Mouse (Mus musculus) thymus, postnatal 10 days (tissue): ENCODE data around the gene Gm48552.

Experiments used
- DNase-seq, 2 experiments: peaks; one replicate each; pipeline ENCODE4 v3.0.0; 2021; ENCODE audit warnings: low spot score in 2 of 2

Gm48552 gene

DNA sequence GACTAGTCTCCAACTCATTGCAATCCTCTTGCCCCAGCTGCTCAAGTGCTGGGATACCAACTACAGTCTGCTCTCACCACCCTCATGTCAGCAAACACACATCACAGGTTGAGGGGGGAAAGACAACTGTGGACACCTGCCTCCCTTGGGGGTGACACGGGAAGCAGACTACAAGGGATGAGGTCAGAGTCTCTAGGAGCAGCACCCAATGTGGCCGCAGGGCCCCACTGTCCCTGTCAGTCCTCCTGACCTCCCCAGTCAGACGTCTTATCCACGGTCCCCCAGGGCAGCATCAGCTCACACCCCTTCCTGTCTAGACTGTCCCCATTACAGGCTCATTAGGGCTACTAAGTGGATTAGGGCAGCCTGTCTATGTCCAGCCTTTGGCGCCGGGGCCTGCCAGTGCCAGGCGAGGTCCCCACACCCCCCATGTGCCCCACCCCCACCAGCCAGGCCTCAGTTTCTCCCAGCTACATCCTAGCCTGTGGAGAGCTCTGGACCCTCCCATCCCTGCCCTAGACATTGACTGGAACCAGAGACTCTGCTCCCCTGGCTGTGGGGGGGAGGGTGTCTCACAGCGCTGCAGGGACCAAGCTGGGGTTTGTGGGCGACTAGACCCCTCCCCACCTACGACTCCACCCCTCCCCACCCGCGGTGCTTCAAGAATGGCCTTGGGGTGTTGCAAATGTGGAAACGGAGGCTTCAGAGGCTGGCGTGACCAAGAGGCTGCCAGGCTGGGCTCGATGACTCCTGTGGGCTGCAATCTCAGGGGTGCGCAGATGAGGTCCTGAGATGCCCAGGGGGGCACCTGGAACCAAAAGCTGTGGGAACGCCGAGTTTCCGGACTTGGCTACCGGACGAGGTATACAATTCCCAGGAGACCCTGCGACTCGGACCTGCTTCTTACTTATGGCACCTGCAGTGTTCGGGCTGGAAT, 18.0 kb downstream of the Gm48552 start:
- no peak for DNase-seq

DNA sequence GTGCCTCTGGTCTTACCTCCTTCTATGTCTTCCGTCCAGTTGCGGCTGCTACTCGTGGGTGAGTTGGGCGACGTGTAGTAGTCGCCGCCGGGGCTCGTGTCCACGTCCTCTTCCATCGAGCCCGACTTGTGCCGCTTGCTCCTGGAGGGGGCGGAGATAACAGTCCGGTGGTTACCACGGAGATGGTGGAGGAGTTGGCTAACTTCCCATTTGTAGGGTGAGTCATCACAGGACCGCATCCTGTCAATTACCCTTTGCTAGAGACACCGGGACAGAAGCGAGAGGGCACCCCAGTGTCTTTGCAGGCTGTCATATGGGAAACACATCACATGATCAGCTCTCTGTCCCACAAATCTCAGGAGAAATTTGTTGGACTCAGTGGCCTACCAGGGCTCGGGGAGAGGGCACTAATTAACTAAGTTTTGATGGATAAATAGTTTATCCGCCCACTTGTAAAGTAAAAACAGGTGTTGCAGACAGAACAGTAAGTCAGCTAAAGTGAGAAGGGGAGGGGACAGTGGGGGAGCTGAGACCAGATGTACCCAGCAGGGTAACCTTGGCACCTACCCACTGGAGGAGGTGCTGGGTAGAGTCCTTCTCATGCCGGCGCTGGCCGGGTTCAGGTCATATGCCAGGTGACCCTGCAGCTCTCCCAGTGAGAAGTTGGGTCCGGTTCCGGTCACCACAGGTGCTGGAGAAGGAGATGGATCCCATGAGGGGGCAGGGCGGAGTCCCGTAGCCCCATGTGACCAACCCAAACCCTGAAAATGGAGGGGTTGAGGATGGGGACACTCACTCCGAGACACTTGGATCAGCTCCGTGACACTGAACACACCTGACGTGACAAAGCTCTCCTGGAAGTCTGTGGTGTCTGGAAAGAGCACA, 19.0 kb downstream of the Gm48552 start:
- DNase-seq, result no peak

DNA sequence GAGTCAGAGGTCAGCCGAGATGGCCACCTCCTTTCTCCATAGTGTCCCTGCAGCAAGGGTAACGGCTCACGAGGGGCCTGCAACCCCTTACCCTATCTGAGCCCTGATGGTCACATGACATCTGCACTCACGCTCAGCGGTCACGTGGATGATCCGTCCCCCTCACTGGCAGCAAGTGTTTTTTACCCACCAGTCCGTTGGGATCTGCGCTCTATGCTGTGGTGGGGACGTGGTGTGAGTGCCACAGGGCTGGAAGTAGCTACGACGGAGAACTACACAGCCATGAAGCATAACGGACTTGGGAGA, 19.6 kb downstream of the Gm48552 start:
- DNase-seq, result no peak

DNA sequence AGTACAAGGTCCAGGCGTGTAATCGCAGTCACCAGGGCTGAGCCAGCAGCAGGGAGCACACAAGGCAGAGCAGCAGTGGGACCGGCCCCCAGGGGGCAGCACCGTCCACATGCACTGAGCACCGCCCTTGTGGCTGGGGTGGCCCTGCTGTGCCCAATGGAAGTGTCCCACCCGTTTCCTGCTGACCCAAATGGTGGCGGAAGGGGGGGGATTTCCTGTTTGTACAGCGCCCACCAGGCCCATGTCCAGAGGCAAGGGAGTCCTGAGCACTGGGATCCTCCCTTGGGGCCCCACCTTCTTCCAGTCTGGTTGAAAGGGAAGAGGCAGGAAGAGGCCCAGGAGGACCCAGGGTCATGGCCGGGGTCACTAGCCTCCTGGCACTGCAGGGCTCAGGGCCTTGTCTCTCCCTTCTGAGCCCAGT, 20.1 kb downstream of the Gm48552 start:
- DNase-seq, result peak in 1 of 2 experiments; percentile 75

DNA sequence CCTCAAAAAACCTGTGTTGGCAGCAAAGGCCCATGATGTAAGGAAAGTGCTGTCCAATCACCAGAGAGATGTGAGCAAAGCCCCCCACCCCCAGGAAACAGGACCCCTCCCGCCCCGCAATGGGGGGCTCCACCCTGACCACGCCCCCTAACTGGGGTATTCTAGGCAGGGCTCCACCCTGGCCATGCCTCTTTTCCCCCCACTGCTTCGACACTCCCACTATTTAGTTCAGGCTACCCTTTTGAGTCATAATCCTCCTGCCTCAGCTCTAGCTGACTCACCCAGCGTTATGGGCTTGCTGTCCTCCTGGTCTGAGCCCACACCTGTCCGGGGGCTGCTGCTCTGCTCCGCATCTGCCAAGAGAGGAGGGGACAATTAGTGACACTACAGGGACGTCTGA, 20.5 kb downstream of the Gm48552 start:
- no peak for DNase-seq

DNA sequence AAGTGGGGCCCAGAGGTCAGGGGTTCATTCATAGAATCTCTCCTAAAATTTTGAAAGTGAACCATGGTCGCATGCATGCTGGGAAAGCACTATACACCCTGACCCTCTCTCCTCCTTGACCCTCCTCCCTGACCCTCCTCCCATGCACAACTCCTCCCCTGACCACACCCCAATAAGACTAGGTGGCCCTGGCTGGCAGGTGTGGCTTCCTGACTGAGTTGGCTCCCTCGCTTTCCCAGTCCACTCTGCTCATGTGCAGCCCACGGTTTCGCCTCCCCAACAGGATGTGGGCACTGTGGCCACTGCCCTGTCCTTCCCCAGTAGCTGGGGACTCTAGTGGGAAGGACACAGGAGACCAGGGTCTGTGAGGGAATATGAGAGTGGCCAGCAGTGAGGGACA, 21.5 kb downstream of the Gm48552 start:
- no peak for DNase-seq

DNA sequence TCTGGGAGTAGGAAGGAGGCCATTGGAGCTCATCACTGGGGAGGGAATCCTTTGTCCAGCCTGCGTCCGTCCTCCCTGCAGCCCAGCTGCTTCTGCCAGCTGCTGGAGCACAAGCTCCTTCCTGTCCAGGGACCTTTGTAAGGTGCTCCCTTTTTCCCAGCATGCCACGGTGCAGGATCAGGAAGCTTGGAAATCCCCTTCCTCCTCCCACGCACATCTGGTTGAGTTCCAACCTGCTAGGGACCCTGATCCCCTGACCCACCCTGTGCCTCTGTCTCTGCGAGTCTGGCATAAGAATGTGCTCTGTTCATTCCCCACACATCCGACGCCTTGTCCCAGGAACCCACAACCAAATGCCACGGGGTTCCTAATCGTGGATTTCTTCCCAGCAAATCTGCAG, 22.2 kb downstream of the Gm48552 start:
- DNase-seq, result no peak

DNA sequence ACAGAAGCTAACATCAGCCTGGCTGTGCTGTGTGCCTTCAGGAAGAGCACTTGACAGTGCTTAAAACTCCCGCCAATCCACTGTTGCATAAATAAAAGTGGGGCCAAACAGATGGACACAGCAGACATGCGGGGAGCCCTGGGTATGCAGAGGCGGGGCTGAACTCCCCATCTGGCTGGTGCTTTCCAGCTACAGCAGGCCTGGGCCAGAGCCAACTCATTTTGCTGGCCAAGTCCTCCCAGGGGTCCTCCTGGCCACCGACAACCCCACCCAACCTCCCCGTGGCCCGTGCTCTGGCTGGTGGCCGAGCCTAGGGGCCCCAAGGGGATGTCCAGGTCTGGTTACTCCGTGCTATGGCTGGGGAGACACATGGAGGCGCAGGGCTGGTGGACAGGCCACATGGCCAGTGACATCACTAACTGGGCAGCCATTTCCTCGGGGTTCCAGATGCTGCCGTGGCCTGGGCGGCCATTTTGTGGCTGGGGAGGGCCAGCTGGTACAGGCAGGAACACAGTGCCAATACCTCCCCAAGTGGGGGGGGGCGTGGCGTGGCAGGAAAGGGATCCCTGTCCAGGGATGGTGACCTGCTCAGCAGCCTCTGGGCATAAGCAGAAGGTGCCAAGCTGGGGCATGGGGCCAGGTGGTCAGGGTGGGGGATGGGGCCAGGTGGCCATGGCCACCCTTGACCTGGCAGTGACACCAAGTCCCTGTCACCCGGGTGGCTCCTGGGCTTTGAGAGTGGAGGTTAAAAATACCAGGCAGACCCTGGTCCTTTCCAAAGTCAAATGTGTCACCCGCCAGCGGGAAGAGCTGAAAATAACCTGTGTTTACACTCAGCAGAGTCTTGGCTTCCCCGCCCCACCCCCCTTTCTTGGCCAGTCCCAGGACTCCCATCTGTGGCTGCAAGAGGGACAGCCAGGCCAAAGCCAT, 22.9 kb downstream of the Gm48552 start:
- no peak for DNase-seq

DNA sequence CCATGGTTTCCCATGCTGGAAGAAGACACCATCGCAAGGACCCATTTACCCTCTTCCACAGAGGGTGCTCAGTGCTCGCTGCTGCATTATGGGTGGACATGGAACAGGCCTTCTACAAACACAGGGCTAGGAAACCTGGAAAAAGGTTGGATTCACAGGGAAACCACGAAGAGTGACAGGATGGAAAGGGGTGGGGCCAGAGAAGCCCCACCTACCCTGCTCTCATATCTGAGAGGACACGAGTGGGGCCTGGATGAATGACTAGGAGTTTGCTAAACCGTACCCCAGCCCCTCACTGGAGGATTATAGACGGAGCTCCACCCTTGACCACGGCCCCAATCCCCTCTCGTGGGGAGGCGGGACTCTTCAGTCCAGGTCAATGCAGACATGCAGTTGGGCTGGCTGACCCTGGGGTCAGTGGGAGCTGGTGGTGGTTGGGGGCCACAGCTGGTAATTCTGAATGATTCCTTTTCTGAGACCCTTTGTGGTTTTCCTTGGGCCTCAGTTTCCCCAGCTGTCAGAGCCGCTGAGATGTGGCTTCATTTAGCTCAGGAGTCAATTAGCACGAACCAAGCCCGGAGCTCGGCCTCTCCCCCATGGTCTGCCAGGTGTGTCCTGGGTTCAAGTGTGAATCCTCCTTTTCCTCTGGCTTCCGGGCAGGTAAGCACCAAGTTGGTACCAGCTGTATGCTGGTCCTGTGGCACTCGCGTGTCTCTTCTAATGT, 23.9 kb downstream of the Gm48552 start:
- no peak for DNase-seq

DNA sequence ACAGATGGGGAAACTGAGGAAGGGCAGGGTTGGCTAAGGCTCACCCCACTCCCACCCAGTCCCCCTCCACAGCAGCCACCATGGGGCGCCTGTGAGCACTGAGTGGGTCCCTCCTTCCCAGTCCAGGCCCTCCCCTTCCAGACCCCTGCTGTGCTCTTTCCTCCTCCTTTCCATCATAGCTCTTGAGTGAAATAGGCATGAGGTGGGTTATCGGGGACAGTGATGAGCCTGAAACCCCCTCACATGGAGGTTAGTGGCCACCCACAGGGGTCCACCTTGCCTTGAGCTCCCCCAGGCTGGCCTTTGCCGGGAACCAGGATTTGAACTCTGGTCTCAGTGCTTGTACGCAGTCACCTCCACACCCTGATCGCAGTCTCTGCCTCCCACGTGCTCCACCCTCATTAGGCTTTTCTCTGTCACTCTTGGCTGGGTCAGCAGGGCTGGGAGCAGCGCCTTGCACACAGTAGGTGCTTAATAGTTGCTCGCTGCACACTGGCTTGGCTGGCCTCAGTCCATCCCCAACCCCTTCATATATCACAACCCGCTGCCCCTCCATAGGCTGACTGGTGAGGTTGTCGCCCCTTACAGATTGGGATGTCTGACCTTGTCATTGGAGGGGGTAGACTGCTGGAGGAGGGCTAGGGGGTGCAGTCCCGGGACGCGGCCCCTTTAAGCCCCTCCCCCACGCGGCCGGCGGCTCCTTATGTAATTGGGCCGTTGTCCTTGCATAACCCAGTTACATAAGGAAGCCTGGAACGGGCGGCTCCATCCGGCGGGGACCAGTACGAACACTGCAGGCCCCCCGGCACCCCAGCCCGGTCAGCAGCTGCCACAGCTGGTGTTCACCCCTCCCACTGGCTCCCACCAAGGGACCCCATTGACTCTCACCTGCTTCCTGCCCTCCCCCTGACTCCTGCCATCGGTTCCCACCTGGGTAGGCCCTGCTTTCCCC, 24.8 kb downstream of the Gm48552 start:
- DNase-seq, result no peak

DNA sequence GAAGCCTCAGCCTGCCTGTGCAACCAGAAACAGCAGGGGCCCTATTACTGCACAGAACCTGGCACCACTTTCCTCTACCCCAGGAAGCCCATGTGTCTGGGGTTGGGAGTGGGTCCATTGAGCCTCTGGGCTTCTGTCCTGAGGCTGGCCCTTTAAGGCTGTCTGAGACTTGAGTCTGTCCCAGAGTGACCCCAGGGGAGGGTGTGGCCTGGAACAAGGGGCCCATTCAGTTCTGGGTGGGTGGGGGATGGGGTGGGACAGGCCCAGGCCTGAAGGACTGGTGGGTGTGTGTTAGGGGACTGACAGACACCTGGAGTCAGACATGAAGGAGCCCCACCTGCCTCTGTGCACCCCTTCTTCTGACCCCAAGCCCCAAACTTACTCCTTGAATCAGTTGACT, 25.9 kb downstream of the Gm48552 start:
- no peak for DNase-seq

DNA sequence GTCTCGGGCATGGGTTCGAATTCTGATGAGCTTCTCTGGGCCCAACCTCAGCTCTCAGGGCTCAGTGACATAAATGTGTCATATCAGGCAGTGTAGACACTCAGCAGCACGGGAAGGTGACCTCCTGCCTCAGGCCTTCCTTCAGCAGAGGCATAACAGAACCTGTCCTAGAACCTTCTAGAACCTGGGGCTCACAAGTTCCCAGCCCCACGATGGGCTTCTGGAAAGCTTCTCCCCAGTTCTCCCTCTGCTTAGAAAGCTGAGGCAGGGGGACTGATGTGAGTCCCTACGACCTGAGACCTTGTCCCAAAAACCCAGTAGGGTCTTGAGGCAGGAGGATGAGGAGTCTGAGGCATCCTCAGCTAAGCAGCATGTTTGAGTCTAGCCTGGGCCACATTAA, 26.3 kb downstream of the Gm48552 start:
- no peak for DNase-seq

DNA sequence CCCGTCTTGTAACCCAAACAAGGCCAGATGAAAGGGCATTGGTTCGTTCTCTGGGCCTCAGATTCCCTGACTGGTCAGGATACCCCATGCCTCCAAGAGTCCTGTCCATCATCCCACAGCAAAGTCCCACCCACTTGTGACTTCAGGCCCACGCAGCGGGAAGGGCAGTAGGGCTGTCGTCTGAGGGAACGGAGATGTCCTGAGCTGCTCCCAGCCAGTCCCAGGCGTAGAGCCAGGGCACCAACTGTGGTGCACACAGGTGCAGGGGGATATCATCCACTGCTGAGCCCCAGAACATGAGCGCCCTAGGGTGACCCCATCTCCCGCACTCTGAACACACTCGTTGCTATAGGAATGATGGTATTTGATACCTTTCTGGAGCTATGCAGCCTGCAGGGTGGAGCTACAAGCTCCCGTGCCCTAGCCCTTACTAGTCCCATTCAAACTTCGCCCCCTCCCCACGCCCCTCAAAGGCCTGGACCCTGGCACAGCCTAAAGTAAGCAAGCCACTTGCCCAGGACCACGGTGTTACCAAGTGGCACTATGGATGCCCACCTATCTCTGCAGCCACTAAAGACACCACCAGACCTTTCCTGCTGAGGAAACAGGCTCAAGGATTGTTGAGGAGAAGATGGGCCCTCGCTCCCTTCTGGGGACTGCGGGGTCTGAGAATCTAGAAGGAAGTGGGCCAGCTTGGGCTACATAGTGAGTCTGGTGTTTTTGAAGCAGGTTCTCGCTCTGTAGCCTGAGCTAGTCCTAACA, 26.9 kb downstream of the Gm48552 start:
- DNase-seq, result no peak

DNA sequence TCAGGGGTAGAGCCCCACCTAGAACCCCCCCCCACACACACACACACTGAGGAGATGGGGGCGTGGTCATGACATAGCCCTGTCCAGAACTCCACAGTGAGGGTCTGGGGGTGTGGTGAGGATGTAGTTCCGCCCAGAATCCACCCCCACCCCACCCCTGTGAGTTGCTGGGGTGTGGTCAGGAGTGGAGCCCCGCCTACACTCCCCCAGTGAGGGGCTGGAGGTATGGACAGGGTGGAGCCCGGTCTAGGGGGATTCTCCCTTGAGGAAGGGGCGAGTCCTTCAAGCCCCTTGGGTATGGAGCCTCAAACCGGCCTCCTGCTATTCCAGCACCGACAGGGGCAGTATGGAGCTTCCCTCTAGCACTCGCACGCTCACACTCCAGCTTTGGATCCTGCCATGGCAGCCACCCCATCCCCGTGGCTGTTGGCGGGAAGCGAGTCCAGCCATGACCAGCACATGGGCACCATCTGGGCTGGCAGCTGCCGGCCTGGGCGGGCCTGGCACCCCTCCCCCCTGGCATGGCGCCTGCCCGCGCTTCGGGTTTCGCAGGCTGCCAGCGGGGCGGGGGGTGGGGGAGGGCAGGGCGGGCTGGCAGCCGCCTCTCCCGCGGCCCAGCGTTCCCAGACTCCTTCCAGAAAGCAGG, 27.9 kb downstream of the Gm48552 start:
- DNase-seq, result no peak

DNA sequence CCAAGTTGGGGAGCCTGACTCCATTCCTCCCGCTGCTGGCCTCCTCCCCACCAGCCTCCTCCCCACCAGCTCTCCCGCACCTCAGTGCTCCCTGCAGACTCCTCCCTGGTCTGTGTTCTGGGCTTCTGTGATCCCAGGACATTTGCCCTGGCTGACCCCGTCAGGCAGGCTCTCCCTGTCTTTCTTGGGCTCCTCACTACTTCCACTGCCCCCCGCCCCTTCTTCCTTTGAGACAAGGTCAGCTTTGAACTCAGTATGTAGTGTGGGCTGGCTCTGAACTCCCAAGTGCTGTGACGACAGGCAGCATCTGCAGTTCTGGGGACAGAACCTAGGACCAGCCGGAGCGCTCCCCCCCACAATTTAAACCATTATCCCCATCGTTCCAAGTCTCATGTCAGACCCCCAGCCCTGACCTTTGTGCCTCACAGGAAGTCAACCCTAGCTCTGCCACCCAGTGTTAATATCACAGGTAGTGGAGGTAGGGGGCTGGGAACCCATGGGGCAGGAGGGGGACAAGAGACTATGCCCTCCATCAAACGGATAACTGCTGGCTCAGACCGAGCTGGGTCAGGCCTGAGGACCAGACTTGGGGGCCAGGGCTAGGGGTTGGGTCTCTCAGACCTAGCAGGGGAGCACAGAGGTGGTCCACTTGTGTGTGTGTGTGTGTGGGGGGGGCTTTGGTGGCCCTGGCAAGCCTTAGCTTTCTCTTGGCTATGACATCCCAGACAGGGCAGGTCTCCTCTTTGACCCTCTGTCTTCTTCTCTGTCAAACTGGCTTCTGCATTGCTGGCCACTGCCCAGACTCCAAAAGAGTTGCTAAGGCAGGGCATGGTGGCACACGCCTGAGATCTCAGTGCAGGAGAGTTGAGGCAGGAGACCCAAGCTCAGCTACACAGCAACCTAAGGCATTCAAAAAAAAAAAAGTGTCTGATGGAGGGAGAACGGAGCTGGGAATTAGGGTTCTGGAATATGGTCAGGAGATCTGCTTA, 28.7 kb downstream of the Gm48552 start:
- DNase-seq, result no peak

DNA sequence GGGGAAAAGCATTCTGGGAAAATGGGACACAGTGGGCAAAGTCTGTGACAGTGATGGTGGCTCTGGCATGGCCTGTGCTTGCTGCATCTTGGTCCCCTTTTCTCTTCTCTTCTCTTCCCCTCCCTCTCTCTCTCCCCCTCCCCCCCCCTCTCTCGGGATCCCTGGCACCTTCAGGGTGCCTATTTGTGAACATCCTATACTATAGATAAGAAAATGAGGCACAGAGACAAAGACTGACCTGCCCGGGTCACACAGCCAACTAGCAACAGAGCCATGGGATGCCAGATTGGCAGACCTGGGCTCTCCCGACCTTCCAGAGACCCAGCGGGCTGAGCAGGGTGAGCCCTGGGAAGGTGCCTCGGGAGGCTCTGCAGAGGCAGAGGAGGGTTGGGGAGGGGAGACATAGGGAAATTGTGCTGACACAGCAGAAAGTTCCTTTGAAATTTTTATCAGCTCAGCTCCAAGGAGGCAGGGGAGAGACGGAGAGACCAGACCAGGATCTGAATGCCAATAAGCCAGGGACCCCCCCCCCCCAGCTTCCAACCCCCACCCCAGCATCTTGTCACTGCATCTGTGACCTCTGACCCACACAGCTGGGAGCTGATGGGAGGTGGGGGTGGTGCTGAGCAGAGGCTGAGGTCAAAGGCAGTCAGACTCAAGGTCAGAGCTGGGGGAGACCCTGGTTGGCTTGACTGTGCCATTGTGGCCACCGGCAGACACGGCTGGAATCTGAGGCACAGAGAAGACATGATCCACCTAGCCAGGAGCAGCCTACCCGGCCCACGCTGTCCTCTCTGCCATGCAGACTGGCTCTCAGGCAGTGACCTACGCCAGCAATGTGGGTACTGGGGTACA, 29.6 kb downstream of the Gm48552 start:
- no peak for DNase-seq
